Mouse (Mus musculus) E14TG2a.4 (cell line): ENCODE data around the gene Tsku.

Source experiments
- CTCF ChIP-seq: conservative IDR thresholded peaks from 2 replicates; pipeline ENCODE4 v1.5.1; 2014; ENCODE audit warnings: low read length
- NANOG ChIP-seq: IDR thresholded peaks from 2 replicates; pipeline ENCODE4 v1.6.1; 2014; ENCODE audit warnings: borderline replicate concordance, low read length, mixed read lengths
- POU5F1 ChIP-seq: IDR thresholded peaks from 2 replicates; pipeline ENCODE4 v1.6.1; 2014; ENCODE audit warnings: low read length, borderline replicate concordance

DNA sequence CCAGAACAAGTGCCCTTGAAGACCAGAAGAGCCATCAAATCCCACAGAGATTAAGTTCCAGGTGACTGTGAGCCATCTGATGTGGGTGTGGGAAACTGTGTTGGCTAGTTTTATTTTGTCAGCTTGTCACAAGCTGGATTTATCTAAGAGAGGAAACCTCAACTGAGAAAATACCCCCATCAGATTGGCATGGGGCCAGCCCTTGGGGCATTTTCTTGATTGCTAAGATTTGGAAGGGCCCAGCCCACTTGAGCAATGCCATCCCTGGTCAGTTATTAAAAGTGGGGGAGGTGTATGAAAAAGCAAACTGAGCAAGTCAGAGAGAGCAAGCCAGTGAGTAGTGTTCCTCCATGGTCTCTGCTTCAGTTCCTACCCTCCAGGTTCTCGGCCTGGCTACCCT, 36.9 kb downstream of the Tsku start:
- TF ChIP-seq CTCF = no peak
- TF ChIP-seq NANOG = no peak
- no peak for TF ChIP-seq POU5F1
